Mouse (Mus musculus) hindbrain, embryonic 12.5 days (tissue): Measurements from ENCODE around the gene Znfx1. TPM values are rescaled to one million over a fixed set of nuclear protein-coding genes. Genes with fewer than 3 reads are reported as not detected.
A peak's percentile ranks its signal among the peaks of the same experiment; 100 is the strongest.
"Not testable (repeated sequence)": the region's sequence is repeated elsewhere in the genome, so short reads cannot be mapped to it uniquely, and the experiment has no call there.

ENCODE experiments used
- ATAC-seq: fragments of 200-750 bp; cut with Nextera tagmentation; 2 replicates; pipeline ENCODE4 v1.8.0; 2017; ENCODE audit warnings: moderate TSS enrichment; ENCODE audit not compliant: low FRiP score
- H3K27ac ChIP-seq: fragments of 300-500 bp; sonication (generic); 2 replicates; pipeline ENCODE4 v1.5.1; 2016; ENCODE audit warnings: mild to moderate bottlenecking
- H3K27me3 ChIP-seq: fragments of 300-500 bp; sonication (generic); 2 replicates; pipeline ENCODE4 v1.6.1; 2016; ENCODE audit warnings: mild to moderate bottlenecking
- H3K36me3 ChIP-seq: fragments of 300-500 bp; sonication (generic); 2 replicates; pipeline ENCODE4 v1.6.1; 2016; ENCODE audit warnings: mild to moderate bottlenecking
- H3K4me1 ChIP-seq: fragments of 300-500 bp; sonication (generic); 2 replicates; pipeline ENCODE4 v1.6.1; 2016
- H3K4me2 ChIP-seq: fragments of 300-500 bp; sonication (generic); replicated peaks from 2 replicates; pipeline ENCODE4 v1.6.1; 2016; ENCODE audit warnings: mild to moderate bottlenecking
- H3K4me3 ChIP-seq: fragments of 300-500 bp; sonication (generic); 2 replicates; pipeline ENCODE4 v1.5.1; 2016; ENCODE audit warnings: mild to moderate bottlenecking
- H3K9ac ChIP-seq: fragments of 300-500 bp; sonication (generic); 2 replicates; pipeline ENCODE4 v1.6.1; 2016; ENCODE audit warnings: mild to moderate bottlenecking, moderate library complexity
- H3K9me3 ChIP-seq: fragments of 300-500 bp; sonication (generic); replicated peaks from 2 replicates; pipeline ENCODE4 v1.6.1; 2016; ENCODE audit warnings: mild to moderate bottlenecking
- WGBS: fragments of 180-500 bp; shearing (Covaris S2); methylation state at CpG from one replicate; pipeline ENCODE4 v1.1.7; 2016; 5-methylcytosine and 5-hydroxymethylcytosine counted together
- polyA plus RNA-seq: library from polyadenylated mRNA; unstranded; fragments of >200 nt; fragmentation: Nextera tagmentation; extraction: Ambion mirVana; gene quantifications from 2 replicates; pipeline ENCODE4 v1.2.1, GENCODE M21; 2016

Gene Znfx1
- polyA plus RNA-seq, 1 experiment from 2014 or later, result 9.7 TPM

- no peaks in the 10 kb centered on the region for H3K4me1 ChIP-seq
- H3K9me3 ChIP-seq, result no peaks in the 10 kb centered on the region
- 94% methylated on average over 12 of the region's 12 CpGs for WGBS
- H3K4me2 ChIP-seq, result no peak overlapping the region
- H3K27ac ChIP-seq, result no peak overlapping the region
- H3K4me3 ChIP-seq, result no peak overlapping the region
- no peak overlapping the region for H3K9ac ChIP-seq
- no peak for ATAC-seq
- no peaks in the 10 kb centered on the region for H3K27me3 ChIP-seq
- H3K36me3 ChIP-seq, result peaks cover 99% of the 10 kb centered on the region
These were observed 25.1 kb downstream of the Znfx1 start for GRCm38 (mm10) chr2:167037710-167038109.

- Histone ChIP-seq H3K4me1 (no peaks in the 10 kb centered on the region), H3K27ac (no peak overlapping the region), H3K27me3 (no peaks in the 10 kb centered on the region), H3K4me2 (no peak overlapping the region), H3K9ac (no peak overlapping the region), H3K36me3 (peaks cover 100% of the 10 kb centered on the region), H3K9me3 (no peaks in the 10 kb centered on the region), H3K4me3 (no peak overlapping the region)
- ATAC-seq, result no peak
- WGBS, result 96% methylated on average over 4 of the region's 4 CpGs
These were observed 32.3 kb downstream of the Znfx1 start for GRCm38 (mm10) chr2:167030507-167030906.

GRCm38 (mm10) chr2:167028553-167028952, 34.3 kb downstream of the Znfx1 start:
- Histone ChIP-seq H3K9ac (no peak overlapping the region), H3K4me2 (no peak overlapping the region), H3K4me1 (no peaks in the 10 kb centered on the region), H3K9me3 (no peaks in the 10 kb centered on the region), H3K36me3 (peaks cover 97% of the 10 kb centered on the region), H3K27me3 (no peaks in the 10 kb centered on the region), H3K27ac (no peak overlapping the region), H3K4me3 (no peak overlapping the region)
- ATAC-seq, result no peak
- WGBS, result 96% methylated on average over 7 of the region's 7 CpGs

- Histone ChIP-seq H3K27ac (no peak overlapping the region), H3K36me3 (peaks cover 58% of the 10 kb centered on the region), H3K4me3 (no peak overlapping the region), H3K4me1 (peaks cover 15% of the 10 kb centered on the region), H3K27me3 (no peaks in the 10 kb centered on the region), H3K4me2 (no peak overlapping the region), H3K9ac (no peak overlapping the region), H3K9me3 (no peaks in the 10 kb centered on the region)
- ATAC-seq, result no peak
- 94% methylated on average over 10 of the region's 10 CpGs for WGBS
These were observed 43.4 kb downstream of the Znfx1 start for GRCm38 (mm10) chr2:167019396-167019795.

- Histone ChIP-seq H3K27ac (0 out of 2 replicates have a peak overlapping the region, but pooled peaks have one; percentile 53), H3K27me3 (no peaks in the 10 kb centered on the region), H3K4me1 (peaks cover 15% of the 10 kb centered on the region), H3K4me2 (peak overlapping the region; percentile 84), H3K36me3 (peaks cover 23% of the 10 kb centered on the region), H3K9me3 (no peaks in the 10 kb centered on the region), H3K9ac (peak overlapping the region; percentile 74), H3K4me3 (peak overlapping the region; percentile 89)
- ATAC-seq, result peak; percentile 62
- WGBS, result under 1% methylated on average over 21 of the region's 21 CpGs
These were observed 47.5 kb downstream of the Znfx1 start for GRCm38 (mm10) chr2:167015382-167015718.

- Histone ChIP-seq H3K9ac (peak within 1 kb of the TSS; percentile 74), H3K4me2 (peak within 1 kb of the TSS; percentile 84), H3K27ac (peak within 1 kb of the TSS; percentile 60), H3K36me3 (peaks cover 18% of the 10 kb centered on the region), H3K9me3 (no peaks in the 10 kb centered on the region), H3K4me1 (peaks cover 15% of the 10 kb centered on the region), H3K4me3 (peak within 1 kb of the TSS; percentile 89), H3K27me3 (no peaks in the 10 kb centered on the region)
- 2% methylated on average over 37 of the region's 37 CpGs for WGBS
- peak; percentile 91 for ATAC-seq
These were observed 48.0 kb downstream of the Znfx1 start, which contains the start of gene Ddx27 for GRCm38 (mm10) chr2:167014702-167015381. Gene Ddx27, plus strand, starts transcription at chr2:167015193.

- 87% methylated on average over 3 of the region's 3 CpGs for WGBS
- Histone ChIP-seq H3K27me3 (no peaks in the 10 kb centered on the region), H3K36me3 (no peaks in the 10 kb centered on the region), H3K9me3 (no peaks in the 10 kb centered on the region), H3K4me1 (peaks cover 4% of the 10 kb centered on the region), H3K27ac (no peak overlapping the region), H3K4me3 (no peak overlapping the region), H3K4me2 (no peak overlapping the region), H3K9ac (no peak overlapping the region)
- ATAC-seq, result no peak
These were observed 52.3 kb downstream of the Znfx1 start for GRCm38 (mm10) chr2:167010546-167010945.

GRCm38 (mm10) chr2:167009483-167009882, 53.3 kb downstream of the Znfx1 start:
- H3K27me3 ChIP-seq, result no peaks in the 10 kb centered on the region
- H3K9me3 ChIP-seq, result no peaks in the 10 kb centered on the region
- H3K4me1 ChIP-seq, result peaks cover under 1% of the 10 kb centered on the region; the same call in 1 of the 2 replicates
- H3K36me3 ChIP-seq, result no peaks in the 10 kb centered on the region
- no peak overlapping the region for H3K4me3 ChIP-seq
- no peak overlapping the region for H3K9ac ChIP-seq
- no peak overlapping the region for H3K4me2 ChIP-seq
- ATAC-seq, result no peak
- no peak overlapping the region for H3K27ac ChIP-seq
- WGBS, result 73% methylated on average over 4 of the region's 4 CpGs

- H3K9me3 ChIP-seq, H3K4me3 ChIP-seq, ATAC-seq, H3K27ac ChIP-seq, H3K36me3 ChIP-seq, H3K4me1 ChIP-seq, H3K4me2 ChIP-seq, H3K27me3 ChIP-seq, H3K9ac ChIP-seq: not testable (repeated sequence)
- WGBS, result 77% methylated on average over 4 of the region's 4 CpGs
These were observed 55.2 kb downstream of the Znfx1 start for GRCm38 (mm10) chr2:167007565-167007964.

GRCm38 (mm10) chr2:167007001-167007491, 55.8 kb downstream of the Znfx1 start:
- no peak overlapping the region for H3K27ac ChIP-seq
- no peak overlapping the region for H3K4me3 ChIP-seq
- H3K27me3 ChIP-seq, result no peaks in the 10 kb centered on the region
- WGBS, result 77% methylated on average over 13 of the region's 13 CpGs
- H3K9me3 ChIP-seq, result no peaks in the 10 kb centered on the region
- H3K36me3 ChIP-seq, result no peaks in the 10 kb centered on the region
- H3K4me2 ChIP-seq, result no peak overlapping the region
- ATAC-seq, result no peak
- no peak overlapping the region for H3K9ac ChIP-seq
- no peaks in the 10 kb centered on the region for H3K4me1 ChIP-seq

- H3K4me3 ChIP-seq, result no peak overlapping the region
- H3K9me3 ChIP-seq, result no peaks in the 10 kb centered on the region
- H3K27me3 ChIP-seq, result no peaks in the 10 kb centered on the region
- no peak overlapping the region for H3K27ac ChIP-seq
- 90% methylated on average over 2 of the region's 2 CpGs for WGBS
- H3K36me3 ChIP-seq, result no peaks in the 10 kb centered on the region
- ATAC-seq, result no peak
- H3K9ac ChIP-seq, result no peak overlapping the region
- H3K4me1 ChIP-seq, result no peaks in the 10 kb centered on the region
- H3K4me2 ChIP-seq, result no peak overlapping the region
These were observed 56.5 kb downstream of the Znfx1 start for GRCm38 (mm10) chr2:167006355-167006754.

- Histone ChIP-seq H3K27me3 (no peaks in the 10 kb centered on the region), H3K9me3 (no peaks in the 10 kb centered on the region), H3K4me1 (no peaks in the 10 kb centered on the region), H3K9ac (no peak overlapping the region), H3K4me3 (no peak overlapping the region), H3K4me2 (no peak overlapping the region), H3K36me3 (no peaks in the 10 kb centered on the region), H3K27ac (no peak overlapping the region)
- no peak for ATAC-seq
- WGBS, result 47% methylated on average over 8 of the region's 8 CpGs
These were observed 58.5 kb downstream of the Znfx1 start for GRCm38 (mm10) chr2:167004099-167004854.
